Mouse (Mus musculus) C3H10T1/2 (cell line): ENCODE measurements around the gene Gm9774. TPM values are rescaled to one million over a fixed set of nuclear protein-coding genes. Genes with fewer than 3 reads are reported as not detected.

Source experiments
- polyA plus RNA-seq, 2 experiments: library from polyadenylated mRNA; unstranded; fragments of >200 nt; fragmentation: generic; extraction: Trizol; gene quantifications; one replicate each; pipeline ENCODE4 v1.2.1; 2012; ENCODE audit warnings: missing spikeins in 2 of 2

Gm9774 gene
- polyA plus RNA-seq = 10 to 100 TPM in 1 of 2 experiments, 1 to 10 TPM in 1; 6.3 to 13.3 TPM

GRCm38 (mm10) chr3:92429323-92429722 lies at the start of gene Gm9774:
TSS of gene Gm9774 (minus strand) at chr3:92429423.

GRCm38 (mm10) chr3:92458620-92459019 lies 29.4 kb upstream of the Gm9774 start, which contains the start of gene Sprr3:
TSS of gene Sprr3 (minus strand) at chr3:92458720.

GRCm38 (mm10) chr3:92438689-92439088 lies 9.5 kb upstream of the Gm9774 start, which contains the start of gene Sprr1b:
TSS of gene Sprr1b (minus strand) at chr3:92438789.

GRCm38 (mm10) chr3:92432282-92432681 lies 3.1 kb upstream of the Gm9774 start, which contains the start of gene Sprr2k:
TSS of gene Sprr2k (plus strand) at chr3:92432582.

GRCm38 (mm10) chr3:92417782-92418181 lies 11.4 kb downstream of the Gm9774 start, which contains the start of gene Sprr2j-ps:
TSS of gene Sprr2j-ps (plus strand) at chr3:92418082.

GRCm38 (mm10) chr3:92407691-92408090 lies 21.5 kb downstream of the Gm9774 start, which contains the start of gene Sprr2i:
TSS of gene Sprr2i (plus strand) at chr3:92407991.

GRCm38 (mm10) chr3:92385385-92385784 lies 43.8 kb downstream of the Gm9774 start, which contains the start of gene Sprr2h:
TSS of gene Sprr2h (plus strand) at chr3:92385685.

Other genes starting within 250 kb of the Gm9774 start
- gene Sprr2a1, start 213.6 kb downstream of the Gm9774 start, polyA plus RNA-seq = not detected
- under 1 TPM; 0.09 to 0.75 TPM for gene Sprr2a2, start 213.5 kb downstream of the Gm9774 start, polyA plus RNA-seq
- gene Sprr2a3, start 144.0 kb downstream of the Gm9774 start, polyA plus RNA-seq = under 1 TPM in 1 of 2 experiments, not detected in 1; 0.06 TPM
- not detected for gene Sprr2b, start 112.8 kb downstream of the Gm9774 start, polyA plus RNA-seq
- gene Sprr2d, start 90.3 kb downstream of the Gm9774 start, polyA plus RNA-seq = not detected
- under 1 TPM in 1 of 2 experiments, not detected in 1; 0.05 TPM for gene Sprr2e, start 77.3 kb downstream of the Gm9774 start, polyA plus RNA-seq
- gene Sprr2f, start 64.2 kb downstream of the Gm9774 start, polyA plus RNA-seq = not detected
- under 1 TPM in 1 of 2 experiments, not detected in 1; 0.04 TPM for gene Sprr2h, start 43.7 kb downstream of the Gm9774 start, polyA plus RNA-seq
- gene Sprr2i, start 21.4 kb downstream of the Gm9774 start, polyA plus RNA-seq = not detected
- under 1 TPM in 1 of 2 experiments, not detected in 1; 0.15 TPM for gene Sprr2j-ps, start 11.3 kb downstream of the Gm9774 start, polyA plus RNA-seq
- gene Sprr2k, start 3.2 kb upstream of the Gm9774 start, polyA plus RNA-seq = 1 to 10 TPM in 1 of 2 experiments, under 1 TPM in 1; 0.38 to 2.1 TPM
- gene Sprr1b, start 9.4 kb upstream of the Gm9774 start, polyA plus RNA-seq = not detected
- gene Sprr3, start 29.3 kb upstream of the Gm9774 start, polyA plus RNA-seq = not detected
- gene Sprr1a, start 56.5 kb upstream of the Gm9774 start, polyA plus RNA-seq = 10 to 100 TPM in 1 of 2 experiments, 1 to 10 TPM in 1; 4.8 to 21.7 TPM
- not detected for gene Sprr4, start 71.1 kb upstream of the Gm9774 start, polyA plus RNA-seq
- not detected for gene 2310046K23Rik, start 105.1 kb upstream of the Gm9774 start, polyA plus RNA-seq
- under 1 TPM; 0.01 to 0.02 TPM for gene Ivl, start 144.3 kb upstream of the Gm9774 start, polyA plus RNA-seq
- gene Smcp, start 159.6 kb upstream of the Gm9774 start, polyA plus RNA-seq = not detected
- not detected for gene 2210017I01Rik, start 178.1 kb upstream of the Gm9774 start, polyA plus RNA-seq
- not detected for gene Lce6a, start 192.2 kb upstream of the Gm9774 start, polyA plus RNA-seq
- gene Lce1a1, start 218.9 kb upstream of the Gm9774 start, polyA plus RNA-seq = not detected
- gene Lce1b, start 227.5 kb upstream of the Gm9774 start, polyA plus RNA-seq = not detected
- gene Lce1a2, start 240.9 kb upstream of the Gm9774 start, polyA plus RNA-seq = not detected
- not detected for gene Lce1c, start 249.8 kb upstream of the Gm9774 start, polyA plus RNA-seq